Mouse (Mus musculus) ES-Bruce4 (cell line): Measurements from ENCODE around the gene Enthd1.

Source experiments
- CTCF ChIP-seq: IDR thresholded peaks from one replicate; pipeline ENCODE4 v1.8.1; 2011; ENCODE audit warnings: low read depth, low read length
- EP300 ChIP-seq: IDR thresholded peaks from 2 replicates; pipeline ENCODE4 v1.6.1; 2011; ENCODE audit warnings: low read depth, low read length; ENCODE audit not compliant: insufficient read depth
- POLR2A ChIP-seq: IDR thresholded peaks from one replicate; pipeline ENCODE4 v1.8.1; 2011; ENCODE audit warnings: low read length; ENCODE audit not compliant: insufficient read depth

GRCm38 (mm10) chr15:80567139-80567538 is 2.2 kb upstream of the Enthd1 start:
- TF ChIP-seq CTCF (no peak), POLR2A (no peak), EP300 (no peak)
